8 mouse cellular contexts compared by ENCODE assay signal in the genomic region with DNA sequence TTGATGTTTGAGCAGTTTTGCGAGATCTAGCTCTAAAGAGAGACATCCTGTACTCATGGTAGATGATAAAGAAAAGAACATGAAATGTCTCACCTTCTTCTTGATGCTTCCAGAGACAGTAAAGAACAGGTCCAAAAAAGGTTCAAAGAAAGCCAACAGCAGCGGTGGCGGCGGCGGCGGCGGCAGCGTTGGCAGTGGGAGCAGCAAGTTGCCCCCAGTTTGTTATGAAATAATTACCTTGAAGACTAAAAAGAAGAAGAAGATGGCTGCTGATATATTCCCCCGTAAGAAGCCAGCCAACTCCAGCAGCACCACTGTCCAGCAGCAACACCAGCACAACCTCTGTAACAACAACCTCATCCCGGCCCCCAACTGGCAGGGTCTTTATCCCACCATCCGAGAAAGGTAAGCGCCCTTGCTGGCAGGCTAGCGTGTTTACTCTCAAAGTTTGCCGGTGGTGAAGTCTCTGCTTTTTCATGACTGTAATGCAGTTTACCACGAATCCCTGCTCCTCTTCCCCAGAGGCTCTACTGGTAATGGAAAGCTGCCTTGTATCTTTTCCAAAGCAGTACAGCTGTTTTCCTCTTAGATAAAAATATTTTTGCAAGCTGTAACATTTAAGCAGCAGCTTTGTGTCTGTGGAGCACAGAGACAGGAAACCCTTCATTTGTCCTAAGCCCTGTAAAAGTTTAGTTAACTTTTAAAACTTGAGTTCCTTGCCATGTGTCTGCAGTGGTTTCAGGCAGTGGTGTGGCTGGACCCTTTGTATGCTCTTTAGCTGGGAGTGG. TPM values are rescaled to one million over a fixed set of nuclear protein-coding genes. Genes with fewer than 3 reads are reported as not detected.
A peak's percentile ranks its signal among the peaks of the same experiment; 100 is the strongest.
DNase-seq lines count a peak whose midpoint lies in the region; ATAC-seq and TF ChIP-seq lines count a peak whose summit lies in the region.

No protein-coding gene starts in this region.

- no peaks in the 10 kb centered on the region for H3K27me3 ChIP-seq in neural tube, embryonic 11.5 days (ENCODE audit: control insufficient read depth, insufficient read depth, low read length)

- H3K4me2 ChIP-seq in neural tube, embryonic 11.5 days (ENCODE audit: low read depth): peak overlapping the region; percentile 38; the same call in 1 of the 2 replicates

- H3K9ac ChIP-seq in neural tube, embryonic 11.5 days (ENCODE audit: low read length): no peak overlapping the region

- H3K9me3 ChIP-seq in neural tube, embryonic 11.5 days (ENCODE audit: control insufficient read depth, low read length): no peaks in the 10 kb centered on the region

- TF ChIP-seq CTCF in olfactory bulb, adult 2 months (IDR thresholded peaks at IDR 0.05; ENCODE audit: insufficient read depth, low read depth, low read length): no peak

- 69% methylated on average over 15 of the region's 15 CpGs for WGBS in neural tube, embryonic 11.5 days
- WGBS in olfactory bulb, adult 2 months: 25% methylated on average over 15 of the region's 15 CpGs

- no peak overlapping the region for H3K4me3 ChIP-seq in neural tube, embryonic 11.5 days (ENCODE audit: low read depth, low read length)
- peak overlapping the region; percentile 73 for H3K4me3 ChIP-seq in olfactory bulb, adult 2 months (ENCODE audit: insufficient read depth, low read depth, low read length)

- H3K27ac ChIP-seq in neural tube, embryonic 11.5 days (ENCODE audit: low read depth, low read length): no peak overlapping the region
- peak overlapping the region; percentile 86 for H3K27ac ChIP-seq in olfactory bulb, adult 2 months (ENCODE audit: insufficient read depth, low read depth, low read length)

- peaks cover 5% of the 10 kb centered on the region; the same call in 1 of the 2 replicates for H3K4me1 ChIP-seq in neural tube, embryonic 11.5 days (ENCODE audit: control insufficient read depth, insufficient read depth, low read length)
- peaks cover 7% of the 10 kb centered on the region for H3K4me1 ChIP-seq in olfactory bulb, adult 2 months (ENCODE audit: control insufficient read depth, insufficient read depth, low read length)

- no peak for ATAC-seq in neural tube, embryonic 11.5 days (ENCODE audit: insufficient read depth, low FRiP score, low TSS enrichment)
- ATAC-seq in megakaryocyte, adult 5-6 weeks (ENCODE audit: poor library complexity, severe bottlenecking): no peak

- peaks cover 4% of the 10 kb centered on the region for H3K36me3 ChIP-seq in neural tube, embryonic 11.5 days (ENCODE audit: control insufficient read depth, insufficient read depth, low read length)

- no peak for DNase-seq in neural tube, embryonic 11.5 days (ENCODE audit: low spot score)
- DNase-seq in neural tube, embryonic 10.5 days (ENCODE audit: extremely low spot score, low spot score): no peak
- DNase-seq in heart, adult 8-10 months (ENCODE audit: low spot score): peak; percentile 75
- peak; percentile 38 for DNase-seq in kidney, postnatal 10 days
- no peak for DNase-seq in frontal cortex, postnatal 10 days (ENCODE audit: low spot score in 2 of 2)
- DNase-seq in embryo, embryonic 10.5 days (ENCODE audit: low spot score): no peak

- TF ChIP-seq POLR2A in olfactory bulb, adult 2 months (IDR thresholded peaks at IDR 0.05; ENCODE audit: insufficient read depth, low read depth, low read length): no peak

RNA-seq across cellular contexts. Expression of gene Btbd3, which starts 22.7 kb away (rescaled TPM):
- polyA plus RNA-seq in neural tube, embryonic 11.5 days (2014; fragmentation: Nextera tagmentation; extraction: Ambion mirVana): 19.6 and 20.7 TPM in 2 replicates
- 10 to 100 TPM; 11.9 to 12.3 (median 12.2) TPM for total RNA-seq in heart, adult 8-10 months (2022)
- polyA plus RNA-seq in olfactory bulb, adult 2 months (2012; ENCODE audit: insufficient read depth, insufficient read length, low replicate concordance, missing spikeins): not detected in 2 replicates
- 0.91 and 1.9 TPM in 2 replicates for total RNA-seq in megakaryocyte, adult 5-6 weeks (2015)
- 0.49 and 1.0 TPM in 2 replicates for total RNA-seq in megakaryocyte, adult 5-6 weeks (2017)

Comparison
In these comparisons a context has a peak if more than half of its experiments do, and no peak if none do; other contexts are left out.
1. DNase-seq: peak in heart, adult 8-10 months (single experiment) and kidney, postnatal 10 days (single experiment); none in neural tube, embryonic 11.5 days (single experiment), neural tube, embryonic 10.5 days (single experiment), frontal cortex, postnatal 10 days (0 of 2) and embryo, embryonic 10.5 days (single experiment).
2. RNA of gene Btbd3, which starts 22.7 kb away (total RNA-seq): 11.9 to 12.3 TPM in heart, adult 8-10 months; 0.49 to 1.9 TPM in megakaryocyte, adult 5-6 weeks; every median in the first group is over 4 times any median in the second.